Mouse (Mus musculus): ENCODE results near the gene Cops3.

DNA sequence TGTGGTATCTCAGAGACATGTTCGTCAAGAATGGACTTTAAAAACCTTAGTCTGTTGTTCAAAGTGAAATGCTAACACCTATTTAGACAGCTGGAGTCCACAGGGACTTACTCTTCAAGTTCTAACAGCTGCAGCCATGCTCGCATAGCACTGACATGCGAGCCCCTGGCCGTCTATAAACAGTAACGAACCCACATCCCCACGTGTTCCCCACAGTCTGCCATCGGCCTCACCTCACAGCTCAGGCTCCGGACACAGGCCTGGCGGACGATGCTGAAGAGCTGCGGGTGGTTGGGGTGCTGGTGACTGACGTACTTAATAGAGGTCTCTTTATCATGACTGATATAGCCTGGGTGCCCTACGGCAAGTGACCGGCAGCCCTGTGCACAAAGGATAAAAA, 36.1 kb downstream of the Cops3 start:
- TF ChIP-seq POLR2A (IDR thresholded peaks at IDR 0.05; ENCODE audit: low read depth, low read length) (no peak), CTCF (conservative IDR thresholded peaks at IDR 0.05; ENCODE audit: insufficient read depth, insufficient read length, low read depth, low read length) (no peak)

Measured in kidney, adult 2 months (tissue).